Mouse (Mus musculus) urinary bladder, postnatal 36 days (tissue): Measurements from ENCODE around the gene Teddm1b.
"Not testable (repeated sequence)": the region's sequence is repeated elsewhere in the genome, so short reads cannot be mapped to it uniquely, and the experiment has no call there.

Experiments
- DNase-seq, 2 experiments: peaks; one replicate each; pipeline ENCODE4 v3.0.0; 2022; ENCODE audit warnings: low spot score in 2 of 2, mixed read lengths in 1 of 2

Gene Teddm1b

GRCm38 (mm10) chr1:153874045-153874444, at the start of gene Teddm1b:
Teddm1b (plus strand) TSS chr1:153874345.
- no peak for DNase-seq

- peak in 1 of 2 experiments; percentile 29 for DNase-seq
Measured at GRCm38 (mm10) chr1:153830746-153831145, 43.4 kb upstream of the Teddm1b start.

- no peak for DNase-seq
Measured at GRCm38 (mm10) chr1:153836036-153836435, 38.1 kb upstream of the Teddm1b start.

- no peak for DNase-seq
Measured at GRCm38 (mm10) chr1:153842121-153842740, 31.9 kb upstream of the Teddm1b start.

- no peak for DNase-seq
Measured at GRCm38 (mm10) chr1:153844042-153844441, 30.1 kb upstream of the Teddm1b start, which contains the start of gene Rgsl1. Rgsl1 (minus strand) TSS chr1:153844142.

GRCm38 (mm10) chr1:153846420-153846819, 27.7 kb upstream of the Teddm1b start:
- no peak for DNase-seq

GRCm38 (mm10) chr1:153846867-153847266, 27.3 kb upstream of the Teddm1b start:
- no peak for DNase-seq

GRCm38 (mm10) chr1:153852696-153853095, 21.4 kb upstream of the Teddm1b start:
- DNase-seq, result not testable (repeated sequence)

- DNase-seq, result no peak
Measured at GRCm38 (mm10) chr1:153855946-153856345, 18.2 kb upstream of the Teddm1b start.

GRCm38 (mm10) chr1:153880391-153880790, 6.2 kb downstream of the Teddm1b start:
- not testable (repeated sequence) for DNase-seq

- no peak for DNase-seq
Measured at GRCm38 (mm10) chr1:153886024-153886633, 12.0 kb downstream of the Teddm1b start.

GRCm38 (mm10) chr1:153890121-153890520, 16.0 kb downstream of the Teddm1b start:
- DNase-seq, result no peak

GRCm38 (mm10) chr1:153891442-153891841, 17.3 kb downstream of the Teddm1b start, which contains the start of gene Teddm1a:
Teddm1a (plus strand) TSS chr1:153891742.
- no peak for DNase-seq

GRCm38 (mm10) chr1:153893746-153894145, 19.6 kb downstream of the Teddm1b start:
- no peak for DNase-seq

- DNase-seq, result no peak
Measured at GRCm38 (mm10) chr1:153894201-153894893, 20.2 kb downstream of the Teddm1b start.

- peak; percentile 67 to 75 for DNase-seq
Measured at GRCm38 (mm10) chr1:153894979-153895378, 20.8 kb downstream of the Teddm1b start.

GRCm38 (mm10) chr1:153897196-153897595, 23.1 kb downstream of the Teddm1b start:
- DNase-seq, result no peak

- DNase-seq, result no peak
Measured at GRCm38 (mm10) chr1:153898989-153899730, 25.0 kb downstream of the Teddm1b start.

GRCm38 (mm10) chr1:153899731-153900380, 25.7 kb downstream of the Teddm1b start, which contains the start of the genes Glul and Teddm2:
Glul (plus strand) TSS chr1:153899944.
Teddm2 (minus strand) TSS chr1:153900228.
- peak; percentile 94 to 97 for DNase-seq

GRCm38 (mm10) chr1:153900381-153900780, 26.2 kb downstream of the Teddm1b start:
- no peak for DNase-seq
